Mouse (Mus musculus) neural tube, embryonic 11.5 days (tissue): ENCODE data around the gene Srrm1. TPM values are rescaled to one million over a fixed set of nuclear protein-coding genes. Genes with fewer than 3 reads are reported as not detected.

Source experiments
- ATAC-seq: fragments of 200-750 bp; cut with Nextera tagmentation; 2 replicates; pipeline ENCODE4 v1.8.0; 2017; ENCODE audit warnings: moderate number of reproducible peaks, mild to moderate bottlenecking, moderate TSS enrichment, moderate library complexity; ENCODE audit not compliant: insufficient read depth, low FRiP score, low TSS enrichment
- DNase-seq: peaks from one replicate; pipeline ENCODE4 v3.0.0-alpha.2; 2015; ENCODE audit warnings: low spot score
- H3K27ac ChIP-seq: fragments of 300-500 bp; sonication (generic); 2 replicates; pipeline ENCODE4 v1.5.1; 2014; ENCODE audit warnings: low read depth, mild to moderate bottlenecking, low read length
- H3K27me3 ChIP-seq: fragments of 300-500 bp; sonication (generic); 2 replicates; pipeline ENCODE4 v1.6.1; 2014; ENCODE audit warnings: mild to moderate bottlenecking, low read length, mixed read lengths; ENCODE audit not compliant: control insufficient read depth, insufficient read depth
- H3K36me3 ChIP-seq: fragments of 300-500 bp; sonication (generic); 2 replicates; pipeline ENCODE4 v1.6.1; 2014; ENCODE audit warnings: mild to moderate bottlenecking, low read length, moderate library complexity, mixed read lengths; ENCODE audit not compliant: control insufficient read depth, insufficient read depth
- H3K4me1 ChIP-seq: fragments of 300-500 bp; sonication (generic); 2 replicates; pipeline ENCODE4 v1.6.1; 2014; ENCODE audit warnings: low read length, mixed read lengths; ENCODE audit not compliant: control insufficient read depth, insufficient read depth
- H3K4me2 ChIP-seq: fragments of 300-500 bp; sonication (generic); 2 replicates; pipeline ENCODE4 v1.6.1; 2014; ENCODE audit warnings: low read depth, mild to moderate bottlenecking, moderate library complexity
- H3K4me3 ChIP-seq: fragments of 300-500 bp; sonication (generic); 2 replicates; pipeline ENCODE4 v1.5.1; 2014; ENCODE audit warnings: low read depth, low read length
- H3K9ac ChIP-seq: fragments of 300-500 bp; sonication (generic); 2 replicates; pipeline ENCODE4 v1.6.1; 2014; ENCODE audit warnings: mild to moderate bottlenecking, low read length
- H3K9me3 ChIP-seq: fragments of 300-500 bp; sonication (generic); 2 replicates; pipeline ENCODE4 v1.6.1; 2016; ENCODE audit warnings: low read length; ENCODE audit not compliant: control insufficient read depth
- WGBS: fragments of 180-500 bp; shearing (Covaris S2); extraction: QIAGEN DNeasy Blood & Tissue Kit; methylation state at CpG from one replicate; pipeline ENCODE4 v1.1.7; 2014; 5-methylcytosine and 5-hydroxymethylcytosine counted together
- polyA plus RNA-seq: library from polyadenylated mRNA; unstranded; fragments of >200 nt; fragmentation: Nextera tagmentation; extraction: Ambion mirVana; gene quantifications from 2 replicates; pipeline ENCODE4 v1.2.1, GENCODE M21; 2014

The Srrm1 gene
- polyA plus RNA-seq, 1 experiment from 2014 or later: 168 TPM

DNA sequence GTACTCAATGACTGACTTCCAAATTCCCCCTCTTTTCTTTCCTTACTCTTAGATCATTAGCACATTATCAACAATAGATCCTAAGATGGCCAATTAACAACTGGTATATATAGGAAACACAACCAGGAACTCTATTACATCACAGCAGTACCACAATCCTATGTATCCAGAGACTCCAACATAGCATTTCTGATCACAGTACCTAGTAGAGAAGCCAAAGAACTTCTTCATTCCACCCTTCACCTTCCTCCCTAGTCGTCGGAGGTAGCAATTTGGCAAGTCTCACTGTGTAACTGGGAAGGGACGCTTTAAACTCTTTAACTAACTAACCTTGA is 17.1 kb downstream of the Srrm1 start:
- ATAC-seq (no peak), DNase-seq (no peak)
- no peak overlapping the region for H3K9ac ChIP-seq
- 88% methylated on average over 3 of the region's 3 CpGs for WGBS
- H3K36me3 ChIP-seq: peaks cover 43% of the 10 kb centered on the region
- no peaks in the 10 kb centered on the region for H3K27me3 ChIP-seq
- no peaks in the 10 kb centered on the region for H3K4me1 ChIP-seq
- no peak overlapping the region for H3K27ac ChIP-seq
- H3K4me3 ChIP-seq: no peak overlapping the region
- no peak overlapping the region for H3K4me2 ChIP-seq
- H3K9me3 ChIP-seq: no peaks in the 10 kb centered on the region

DNA sequence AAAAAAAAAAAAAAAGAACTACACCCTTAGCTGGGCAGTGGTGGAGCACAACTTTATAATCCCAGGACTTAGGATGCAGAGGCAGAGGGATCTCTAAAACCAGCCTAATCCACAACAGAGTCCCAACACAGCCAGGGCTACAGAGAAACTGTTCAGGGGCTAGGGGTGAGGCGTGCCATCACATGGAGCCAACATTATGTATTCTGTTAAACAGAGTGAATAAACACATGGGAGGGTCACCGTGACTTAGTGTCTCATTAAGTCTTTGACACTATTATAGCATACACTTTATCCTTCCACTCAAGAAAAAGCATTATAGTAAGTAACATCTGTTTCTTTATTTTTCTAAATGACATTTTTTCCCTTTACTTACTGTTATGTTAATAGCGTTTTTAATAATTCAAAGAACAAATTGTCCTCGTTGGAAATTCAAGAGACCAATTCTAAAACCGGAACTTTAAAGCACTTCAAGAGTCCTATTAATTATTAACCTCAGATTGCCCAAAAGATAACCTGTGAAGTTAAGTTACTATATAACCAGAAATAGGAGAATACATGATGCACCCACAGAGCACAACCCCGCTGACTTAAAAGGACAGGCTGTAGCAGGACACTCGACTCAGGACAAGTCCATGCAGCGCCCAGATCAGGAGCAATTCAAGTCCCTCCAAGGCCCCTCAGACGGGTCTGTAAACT is 17.6 kb downstream of the Srrm1 start:
- DNase-seq (no peak), ATAC-seq (no peak)
- Histone ChIP-seq H3K9me3 (no peaks in the 10 kb centered on the region), H3K4me3 (no peak overlapping the region), H3K36me3 (peaks cover 43% of the 10 kb centered on the region), H3K4me1 (no peaks in the 10 kb centered on the region), H3K9ac (no peak overlapping the region), H3K4me2 (no peak overlapping the region), H3K27me3 (no peaks in the 10 kb centered on the region), H3K27ac (no peak overlapping the region)
- WGBS: 79% methylated on average over 9 of the region's 9 CpGs

DNA sequence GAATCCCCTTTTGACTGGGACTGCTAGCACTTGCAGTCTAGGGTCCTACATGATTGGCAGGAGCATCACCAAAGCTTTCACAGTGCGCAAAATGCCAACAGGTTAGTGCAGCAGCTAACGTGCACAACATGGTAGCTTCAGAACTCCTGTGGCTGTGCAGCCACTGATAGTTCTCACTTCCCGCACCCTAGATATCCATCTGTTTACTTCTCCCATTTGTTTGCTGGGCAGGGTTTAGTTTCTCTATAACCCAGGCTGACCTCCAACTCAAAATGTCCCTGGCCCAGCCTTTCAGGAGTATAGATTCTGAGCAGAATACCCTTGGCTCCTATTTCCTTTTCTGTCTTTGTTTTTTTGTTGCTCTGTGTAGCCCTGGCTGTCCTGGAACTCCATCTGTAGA is 26.7 kb downstream of the Srrm1 start:
- Histone ChIP-seq H3K9ac (no peak overlapping the region), H3K27ac (no peak overlapping the region), H3K4me1 (no peaks in the 10 kb centered on the region), H3K9me3 (no peaks in the 10 kb centered on the region), H3K27me3 (no peaks in the 10 kb centered on the region), H3K4me2 (no peak overlapping the region), H3K36me3 (peaks cover 34% of the 10 kb centered on the region), H3K4me3 (no peak overlapping the region)
- 94% methylated on average over 3 of the region's 3 CpGs for WGBS
- DNase-seq: no peak
- ATAC-seq: no peak

DNA sequence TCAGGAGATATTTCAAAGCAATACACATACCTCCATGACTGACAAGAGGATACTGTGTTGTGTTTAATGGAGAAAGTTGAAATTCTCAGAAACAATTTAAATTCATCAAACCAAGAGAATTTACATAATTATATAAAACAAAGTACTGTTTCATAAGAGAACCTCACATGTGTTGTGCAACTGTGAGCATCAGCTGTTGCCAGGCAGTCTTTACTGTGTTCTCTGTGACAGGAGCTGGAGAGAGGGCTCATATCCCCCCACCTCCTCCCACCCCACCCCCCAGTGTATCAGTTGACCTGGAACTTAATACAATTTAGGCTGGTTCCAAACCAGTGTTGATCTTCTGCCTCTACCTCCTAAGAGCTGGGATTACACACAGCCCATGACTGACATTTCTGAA is 27.1 kb downstream of the Srrm1 start:
- Histone ChIP-seq H3K9me3 (no peaks in the 10 kb centered on the region), H3K36me3 (peaks cover 33% of the 10 kb centered on the region), H3K4me2 (no peak overlapping the region), H3K27ac (no peak overlapping the region), H3K27me3 (no peaks in the 10 kb centered on the region), H3K4me3 (no peak overlapping the region), H3K4me1 (no peaks in the 10 kb centered on the region), H3K9ac (no peak overlapping the region)
- no peak for ATAC-seq
- no peak for DNase-seq

DNA sequence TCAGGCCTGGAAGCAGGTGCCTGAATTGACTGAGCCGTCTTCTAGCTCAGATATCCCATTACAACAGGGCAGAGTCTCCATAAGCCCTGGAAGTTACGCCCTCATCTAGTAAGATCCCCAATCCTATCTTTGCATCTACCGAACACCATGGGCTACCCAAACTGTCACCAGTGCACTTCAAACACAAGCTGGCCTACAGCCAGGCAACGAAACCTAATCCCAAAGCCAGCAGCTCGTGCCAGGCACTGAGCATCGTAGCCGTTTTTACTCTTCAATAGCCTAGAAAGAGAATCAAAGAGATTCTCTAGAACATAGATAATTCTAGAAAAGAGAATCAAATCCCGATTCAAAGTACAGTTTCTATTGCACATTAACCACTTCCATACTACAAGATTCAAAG is 30.1 kb downstream of the Srrm1 start:
- H3K27ac ChIP-seq: no peak overlapping the region
- H3K36me3 ChIP-seq: peaks cover 29% of the 10 kb centered on the region
- H3K27me3 ChIP-seq: no peaks in the 10 kb centered on the region
- ATAC-seq (no peak), DNase-seq (no peak)
- no peak overlapping the region for H3K4me2 ChIP-seq
- no peaks in the 10 kb centered on the region for H3K9me3 ChIP-seq
- 95% methylated on average over 8 of the region's 8 CpGs for WGBS
- H3K4me1 ChIP-seq: no peaks in the 10 kb centered on the region
- no peak overlapping the region for H3K9ac ChIP-seq
- H3K4me3 ChIP-seq: no peak overlapping the region

DNA sequence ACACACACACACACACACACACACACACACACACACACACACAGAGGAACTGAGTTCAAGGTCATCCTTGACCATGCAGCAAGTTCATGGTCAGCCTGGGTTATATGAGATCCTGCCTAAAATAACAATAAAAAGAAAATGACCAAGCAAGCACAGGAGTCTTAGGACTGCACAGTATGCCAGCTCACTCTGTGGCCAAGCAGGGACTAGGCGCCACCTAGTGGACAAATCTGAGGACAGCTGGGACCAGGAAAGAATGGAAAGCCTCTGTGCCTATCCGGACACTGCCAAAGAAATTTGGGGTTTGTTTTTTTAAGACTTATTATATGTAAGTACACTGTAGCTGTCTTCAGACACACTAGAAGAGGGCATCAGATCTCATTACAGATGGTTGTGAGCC is 35.2 kb downstream of the Srrm1 start:
- Histone ChIP-seq H3K4me3 (no peak overlapping the region), H3K4me1 (no peaks in the 10 kb centered on the region), H3K4me2 (no peak overlapping the region), H3K9me3 (no peaks in the 10 kb centered on the region), H3K9ac (no peak overlapping the region), H3K27ac (no peak overlapping the region), H3K27me3 (no peaks in the 10 kb centered on the region), H3K36me3 (peaks cover 31% of the 10 kb centered on the region)
- ATAC-seq (no peak), DNase-seq (peak; percentile 79)
- 27% methylated on average over 2 of the region's 2 CpGs for WGBS

DNA sequence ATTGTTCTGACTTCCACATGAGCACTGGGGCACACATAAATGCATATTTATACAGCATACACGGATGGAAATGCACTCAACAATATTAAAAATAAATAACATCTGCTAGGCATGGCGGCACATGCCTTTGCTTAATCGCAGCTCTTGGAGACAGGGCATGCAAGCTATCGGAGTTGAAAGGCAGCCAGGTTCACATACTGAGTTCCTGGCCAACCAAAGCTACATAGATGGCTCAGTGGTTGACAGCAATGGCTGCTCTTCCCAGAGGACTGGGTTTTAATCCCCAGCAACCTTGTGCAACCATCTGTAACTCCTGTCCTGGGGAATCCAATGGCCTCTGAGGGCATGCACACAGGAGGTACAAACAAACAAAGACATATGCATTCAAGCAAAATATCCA is 35.6 kb downstream of the Srrm1 start:
- no peaks in the 10 kb centered on the region for H3K9me3 ChIP-seq
- H3K4me2 ChIP-seq: no peak overlapping the region
- WGBS: 96% methylated on average over 4 of the region's 4 CpGs
- H3K9ac ChIP-seq: no peak overlapping the region
- H3K27me3 ChIP-seq: no peaks in the 10 kb centered on the region
- H3K36me3 ChIP-seq: peaks cover 29% of the 10 kb centered on the region
- DNase-seq: no peak
- no peak overlapping the region for H3K27ac ChIP-seq
- no peaks in the 10 kb centered on the region for H3K4me1 ChIP-seq
- ATAC-seq: no peak
- no peak overlapping the region for H3K4me3 ChIP-seq

DNA sequence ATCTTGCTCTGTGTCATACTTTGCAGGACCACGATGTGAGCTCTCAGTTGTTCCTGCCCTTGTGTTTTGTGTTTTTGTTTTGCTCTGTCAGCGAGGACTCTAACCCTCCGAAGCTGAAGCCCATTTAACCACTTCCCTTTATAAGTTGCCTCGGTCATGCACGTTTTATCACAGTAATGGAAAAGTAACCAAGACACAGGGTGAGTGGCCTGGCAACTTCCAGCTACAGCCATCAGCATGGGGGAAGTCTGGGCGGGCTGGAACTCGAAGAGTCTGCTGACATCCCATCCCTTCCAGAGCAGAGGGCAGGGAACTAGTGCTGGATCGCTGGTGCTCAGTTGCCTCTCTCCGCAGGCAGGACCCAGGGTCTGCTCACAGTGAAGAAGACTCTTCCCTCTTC is 37.8 kb downstream of the Srrm1 start:
- DNase-seq: no peak
- Histone ChIP-seq H3K9me3 (no peaks in the 10 kb centered on the region), H3K4me1 (no peaks in the 10 kb centered on the region), H3K27ac (no peak overlapping the region), H3K27me3 (no peaks in the 10 kb centered on the region), H3K9ac (no peak overlapping the region), H3K4me2 (no peak overlapping the region), H3K4me3 (no peak overlapping the region), H3K36me3 (peaks cover 19% of the 10 kb centered on the region)
- 97% methylated on average over 9 of the region's 9 CpGs for WGBS
- ATAC-seq: no peak

DNA sequence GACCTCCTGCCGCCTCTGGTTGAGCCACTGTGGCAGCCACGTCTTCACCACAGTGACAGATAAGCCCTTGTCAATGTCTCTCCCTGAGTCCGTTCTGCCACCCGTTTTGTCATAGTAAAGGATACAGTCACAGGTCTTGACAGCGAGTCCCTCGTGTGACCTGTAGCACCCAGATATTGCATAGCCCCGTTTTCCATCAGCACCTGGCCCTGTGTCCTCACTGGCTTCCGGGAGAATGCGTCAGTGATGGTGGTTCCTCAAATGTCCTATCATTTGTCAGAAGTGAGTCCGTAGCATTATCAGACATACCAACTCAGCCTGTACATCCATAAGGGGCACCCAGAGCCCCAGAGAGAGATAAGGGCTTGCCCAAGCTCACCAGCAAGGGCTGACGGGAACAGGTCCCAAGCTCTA is 38.7 kb downstream of the Srrm1 start:
- no peak overlapping the region for H3K27ac ChIP-seq
- H3K4me1 ChIP-seq: no peaks in the 10 kb centered on the region
- H3K27me3 ChIP-seq: no peaks in the 10 kb centered on the region
- no peaks in the 10 kb centered on the region for H3K9me3 ChIP-seq
- no peak overlapping the region for H3K9ac ChIP-seq
- no peak for DNase-seq
- H3K4me3 ChIP-seq: no peak overlapping the region
- WGBS: 84% methylated on average over 11 of the region's 11 CpGs
- H3K36me3 ChIP-seq: peaks cover 16% of the 10 kb centered on the region
- no peak for ATAC-seq
- H3K4me2 ChIP-seq: no peak overlapping the region
